Mouse (Mus musculus) frontal cortex, adult (tissue): Measurements from ENCODE around the gene Pemt.
"Not testable (repeated sequence)": the region's sequence is repeated elsewhere in the genome, so short reads cannot be mapped to it uniquely, and the experiment has no call there.

Experiments used
- ATAC-seq: cut with Nextera tagmentation; 2 replicates; pipeline ENCODE4 v1.9.2; 2017; ENCODE audit warnings: mild to moderate bottlenecking, moderate library complexity, mixed read lengths; ENCODE audit not compliant: low TSS enrichment

Pemt gene

DNA sequence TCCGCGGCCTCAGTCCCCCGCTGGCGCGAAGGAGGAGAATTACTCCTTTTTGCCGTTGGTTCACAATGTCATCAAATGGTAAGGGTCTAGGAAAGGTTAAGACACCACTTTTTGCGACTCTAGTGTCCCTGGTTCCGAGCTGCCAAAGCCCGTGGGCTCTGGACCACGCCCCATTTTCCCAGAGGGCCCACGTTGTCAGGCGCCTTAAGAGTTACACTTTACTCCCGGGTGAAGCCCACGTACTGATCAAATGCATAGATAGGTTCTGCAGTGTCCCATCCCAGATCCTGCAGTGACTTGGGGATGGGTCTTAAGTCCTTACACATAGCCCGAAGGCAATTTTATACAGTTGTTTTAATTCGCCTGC, 97.9 kb downstream of the Pemt start:
- ATAC-seq = peak; percentile 53; the same call in 1 of the 2 replicates

DNA sequence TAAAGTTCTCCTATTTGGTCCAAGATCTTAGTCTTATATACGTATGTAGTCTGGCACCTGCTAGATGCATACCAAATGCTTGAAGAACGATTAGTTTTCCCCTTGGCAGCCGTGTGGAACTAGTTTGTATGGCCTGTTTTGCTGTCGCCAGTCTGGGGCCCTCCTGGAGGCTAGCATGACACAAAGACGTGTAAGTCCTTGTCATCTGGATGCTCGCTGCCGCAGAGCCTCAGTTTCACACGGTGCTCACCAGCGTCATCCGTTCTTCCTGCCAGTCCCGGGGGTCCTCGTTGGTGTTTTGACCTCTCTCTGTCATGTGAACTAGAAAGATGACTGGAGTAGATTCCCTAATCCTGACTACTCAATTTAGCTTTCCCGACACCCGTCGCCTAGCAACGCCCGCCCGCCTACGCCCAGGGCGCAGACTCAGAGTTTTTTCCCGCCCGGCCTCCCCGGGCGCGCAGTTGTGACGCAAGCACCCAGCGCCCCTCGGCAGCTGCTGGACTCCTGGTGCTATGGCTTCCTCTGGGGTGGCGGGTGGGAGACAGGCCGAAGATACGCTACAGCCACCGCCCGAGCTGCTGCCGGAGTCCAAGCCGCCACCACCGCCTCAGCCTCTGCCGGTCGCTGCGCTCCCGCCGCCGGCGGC, 98.4 kb downstream of the Pemt start, which contains the start of gene Med9:
TSS of gene Med9 (plus strand) at position 455 of the 649 bp plus-strand sequence.
- peak; percentile 94 for ATAC-seq

DNA sequence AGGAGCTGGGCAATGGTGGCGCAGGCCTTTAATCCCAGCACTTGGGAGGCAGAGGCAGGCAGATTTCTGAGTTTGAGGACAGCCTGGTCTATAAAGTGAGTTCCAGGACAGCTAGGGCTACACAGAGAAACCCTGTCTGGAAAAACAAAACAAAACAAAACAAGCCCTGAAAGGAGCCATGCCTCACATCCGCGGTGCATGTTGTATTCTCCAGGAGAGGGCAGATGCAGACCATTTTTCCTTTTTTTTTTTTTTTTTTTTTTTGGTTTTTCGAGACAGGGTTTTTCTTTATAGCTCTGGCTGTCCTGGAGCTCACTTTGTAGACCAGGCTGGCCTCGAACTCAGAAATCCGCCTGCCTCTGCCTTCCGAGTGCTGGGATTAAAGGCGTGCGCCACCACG, 101.4 kb downstream of the Pemt start:
- ATAC-seq = not testable (repeated sequence)

DNA sequence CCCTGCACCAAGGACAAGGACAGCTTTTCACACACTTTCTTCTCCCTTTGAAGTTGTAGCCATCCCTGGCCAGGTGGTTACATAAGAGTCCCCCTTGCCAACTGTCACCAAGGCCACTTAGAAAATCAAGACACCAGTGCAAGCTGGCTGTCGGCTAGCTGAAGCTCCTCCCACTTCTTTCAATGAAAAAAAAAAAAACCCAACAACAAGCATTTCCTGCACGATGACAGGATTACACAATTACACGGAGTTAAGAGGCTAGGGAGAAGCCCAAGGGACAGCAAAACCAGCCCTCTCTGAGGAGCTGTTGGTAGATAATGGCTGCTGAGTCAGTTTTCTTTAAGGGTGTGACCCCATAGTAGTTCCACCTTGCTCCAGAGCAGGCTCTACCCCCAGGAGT, 104.9 kb downstream of the Pemt start:
- ATAC-seq = no peak

DNA sequence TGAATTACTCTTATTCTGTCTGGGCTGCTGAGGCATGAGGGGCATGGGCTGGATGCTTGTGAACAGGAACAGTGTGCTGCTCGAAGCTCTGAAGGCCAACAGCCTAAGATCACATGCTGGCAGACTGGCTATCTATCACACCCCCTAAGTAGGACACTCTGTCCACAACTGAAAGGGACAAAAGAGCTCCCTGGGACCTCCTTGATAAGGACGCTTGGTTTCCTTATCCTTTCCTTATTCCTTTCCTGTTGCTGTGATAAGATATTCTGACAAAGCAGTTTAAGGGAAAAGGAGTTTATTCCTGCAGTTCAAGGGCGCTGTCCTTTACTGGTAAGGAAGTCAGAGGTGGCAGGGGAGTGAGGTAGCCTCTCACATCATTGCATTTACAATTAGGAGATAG, 105.6 kb downstream of the Pemt start:
- ATAC-seq = no peak

DNA sequence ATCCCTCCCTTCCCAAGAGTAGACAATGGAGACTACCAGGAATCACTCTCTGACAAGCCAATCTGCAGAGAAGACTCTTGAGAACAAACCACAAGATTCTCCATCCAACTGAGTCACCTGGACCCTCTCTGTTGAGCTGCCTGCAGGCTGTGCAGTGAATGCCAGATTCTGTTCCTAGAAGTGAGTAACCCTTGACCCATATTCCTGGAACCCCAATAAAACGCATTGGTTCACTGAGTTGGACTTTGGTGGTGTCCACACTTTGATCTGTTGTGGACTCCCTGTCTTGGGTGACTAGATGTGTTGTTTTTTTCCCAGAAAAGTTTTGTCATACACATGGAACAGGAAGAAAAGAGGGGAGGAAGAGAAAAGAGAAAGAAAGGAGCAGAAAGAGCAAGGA, 106.5 kb downstream of the Pemt start:
- no peak for ATAC-seq

DNA sequence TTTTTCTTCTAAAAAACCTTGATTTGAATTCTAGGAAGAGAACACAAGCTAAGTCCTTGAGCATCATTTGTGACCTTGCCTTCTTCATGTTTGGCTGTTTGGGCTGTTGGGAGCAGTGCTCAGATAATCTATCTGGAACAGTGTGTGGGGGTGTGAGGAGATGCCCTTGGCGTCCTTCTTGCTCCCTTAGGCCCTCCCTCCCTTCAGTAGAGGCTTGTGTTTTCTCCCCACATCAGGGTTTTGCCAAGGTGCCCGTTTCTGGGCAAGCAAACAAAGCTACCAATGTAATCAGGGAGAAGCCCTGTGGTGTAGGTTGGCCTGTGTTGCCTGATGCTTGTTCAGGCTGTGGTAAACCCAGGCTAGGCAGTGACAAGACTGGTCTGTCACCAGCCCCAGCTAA, 108.7 kb downstream of the Pemt start:
- no peak for ATAC-seq

DNA sequence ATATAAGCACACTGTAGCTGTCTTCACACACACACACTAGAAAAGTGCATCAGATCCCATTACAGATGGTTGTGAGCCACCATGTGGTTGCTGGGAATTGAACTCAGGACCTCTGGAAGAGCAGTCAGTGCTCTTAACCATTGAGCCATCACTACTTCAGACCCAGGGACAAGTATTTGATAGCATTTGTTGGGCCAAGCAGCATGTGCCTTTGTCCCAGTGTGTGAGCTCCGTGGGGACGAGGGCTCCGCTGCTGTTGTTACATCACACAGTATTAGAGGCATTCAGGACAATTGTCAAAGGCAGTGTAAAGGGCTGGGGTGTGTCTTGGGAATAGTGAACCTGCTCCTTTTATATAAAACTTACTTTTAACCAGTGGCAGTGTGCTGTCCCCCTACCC, 109.3 kb downstream of the Pemt start:
- no peak for ATAC-seq

DNA sequence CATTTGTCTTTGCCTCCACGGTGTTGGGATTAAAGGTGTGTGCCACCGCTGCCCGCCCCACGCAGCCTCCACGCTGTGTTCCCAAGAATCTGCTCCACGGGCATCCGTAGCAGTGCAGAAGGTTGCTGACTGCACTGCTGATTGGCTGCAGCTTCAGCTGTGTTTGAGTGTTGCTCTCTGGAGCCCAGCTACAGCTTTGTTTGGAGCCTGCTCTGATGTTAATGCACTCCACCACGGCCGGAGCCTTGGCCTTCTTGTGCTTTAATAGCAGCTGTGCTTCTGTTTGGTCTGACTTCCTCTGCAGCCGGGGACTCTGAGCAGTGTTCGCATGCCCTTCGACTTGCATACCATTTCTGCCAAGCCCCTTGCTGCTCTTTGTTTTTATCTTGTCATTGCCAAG, 112.3 kb downstream of the Pemt start:
- ATAC-seq = no peak

DNA sequence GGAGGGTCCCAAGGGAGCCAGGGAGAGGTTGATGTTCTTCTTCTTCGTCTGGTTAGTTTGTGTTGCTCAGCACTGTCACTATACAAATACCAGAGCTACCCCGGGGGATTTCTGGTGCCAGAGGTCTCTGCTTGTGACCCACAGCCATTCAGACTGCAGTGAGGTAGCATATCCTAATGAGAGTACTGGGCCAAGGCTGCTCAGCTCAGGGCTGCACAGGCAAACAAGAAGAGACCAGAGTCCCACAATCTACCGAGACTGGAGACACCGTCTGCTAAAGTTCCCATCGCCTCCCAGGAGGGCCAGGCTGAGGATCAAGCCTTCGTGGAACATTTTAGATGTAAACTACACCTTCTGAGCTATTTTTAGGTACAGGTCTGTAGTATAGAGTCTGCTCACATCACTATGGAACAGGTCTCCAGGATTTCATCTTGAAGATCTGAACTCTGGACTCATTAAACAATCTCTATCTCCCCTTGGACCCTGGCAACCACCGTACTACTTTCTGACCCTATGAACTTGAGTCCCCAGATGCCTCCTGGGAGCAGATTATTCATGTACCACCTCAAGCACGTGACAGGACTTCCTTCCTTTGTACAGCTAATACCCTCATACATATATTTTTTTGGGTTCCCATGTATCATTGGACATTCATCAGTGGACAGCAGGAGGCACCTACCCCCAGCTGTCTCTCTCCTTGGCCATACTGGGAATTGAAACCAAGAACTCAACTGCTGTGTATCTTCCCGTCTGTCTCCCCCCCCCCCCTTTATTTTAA, 113.5 kb downstream of the Pemt start:
- ATAC-seq = no peak

DNA sequence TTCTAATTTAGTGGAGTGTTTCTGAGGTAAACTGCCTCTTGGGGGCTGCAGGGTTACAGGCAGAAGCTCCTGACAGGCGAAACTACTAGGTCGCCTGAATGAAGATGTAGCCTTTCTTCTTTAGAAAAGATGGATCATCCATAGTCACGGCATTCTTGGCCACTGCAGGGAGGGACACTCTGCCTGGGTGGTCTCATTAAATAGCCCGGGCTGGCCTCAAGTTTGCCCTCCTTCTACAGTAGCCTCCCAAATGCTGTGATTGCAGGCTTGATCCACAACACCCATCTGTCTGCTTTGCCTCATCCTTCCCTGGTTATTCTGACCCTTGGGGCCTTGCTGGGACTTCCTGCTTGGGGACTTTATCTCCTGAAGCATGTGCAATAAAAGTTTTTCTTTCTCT, 116.3 kb downstream of the Pemt start:
- no peak for ATAC-seq

DNA sequence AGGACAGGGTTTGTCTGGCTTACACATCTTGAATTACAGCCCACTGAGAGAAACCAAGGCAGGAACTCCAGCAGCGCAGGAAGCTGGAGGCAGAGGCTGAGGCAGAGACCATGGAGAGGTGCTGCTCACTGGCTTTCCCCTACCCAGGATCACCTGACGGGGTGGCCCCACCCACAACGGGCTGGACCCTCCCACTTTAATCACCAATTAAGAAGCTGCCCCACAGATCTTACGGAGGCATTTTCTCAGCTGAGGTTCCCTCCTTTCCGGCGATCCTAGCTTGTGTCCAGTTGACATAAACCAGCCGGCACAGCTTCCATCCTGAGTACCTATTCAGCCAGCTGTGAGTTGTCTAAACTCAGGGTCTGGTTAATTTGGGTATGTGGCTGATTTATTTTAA, 125.0 kb downstream of the Pemt start:
- no peak for ATAC-seq
